Comparison of ENCODE assay signal across 27 mouse cellular contexts in genomic region chr11:77367541-77368270, GRCm38 (mm10).
DNase-seq lines count a peak whose midpoint lies in the region; ATAC-seq and TF ChIP-seq lines count a peak whose summit lies in the region.
"Had no signal": no experiment of that assay in that cellular context is flagged by ENCODE, and none has a peak within 500 bp of the region (broad histone marks: within the 10 kb centered on the region; RNA-seq: fewer than 3 reads in every experiment).

No protein-coding gene starts in this region.

- H3K27me3 ChIP-seq in heart, embryonic 10.5 days (ENCODE audit: insufficient read depth, poor library complexity, severe bottlenecking): no peaks in the 10 kb centered on the region
- no peaks in the 10 kb centered on the region for H3K27me3 ChIP-seq in heart, embryonic 11.5 days (ENCODE audit: control insufficient read depth, insufficient read depth, low read length)
- no peaks in the 10 kb centered on the region for H3K27me3 ChIP-seq in heart, embryonic 14.5 days (ENCODE audit: control insufficient read depth, insufficient read depth, low read length)
- H3K27me3 ChIP-seq: embryonic facial prominence, embryonic 13.5 days; forebrain, embryonic 12.5 days; forebrain, embryonic 15.5 days; hindbrain, embryonic 13.5 days; intestine, embryonic 15.5 days had no signal

- no peak overlapping the region for H3K4me3 ChIP-seq in gastrocnemius, adult 2 months
- H3K4me3 ChIP-seq in heart, embryonic 10.5 days: no peak overlapping the region
- no peak overlapping the region for H3K4me3 ChIP-seq in heart, embryonic 11.5 days (ENCODE audit: low read depth, low read length)
- H3K4me3 ChIP-seq in heart, embryonic 14.5 days (ENCODE audit: control insufficient read depth in 1 of 2, insufficient read depth in 1 of 2, low read depth in 1 of 2, low read length in 2 of 2): no peak overlapping the region
- no peak overlapping the region for H3K4me3 ChIP-seq in brown adipose tissue, adult 24 weeks (ENCODE audit: insufficient read depth, low read depth, low read length)
- H3K4me3 ChIP-seq: embryonic facial prominence, embryonic 10.5 days; embryonic facial prominence, embryonic 13.5 days; erythroblast, embryonic 14.5 days; forebrain, embryonic 12.5 days; forebrain, embryonic 15.5 days; hindbrain, embryonic 10.5 days; hindbrain, embryonic 13.5 days; intestine, embryonic 15.5 days had no signal

- H3K4me2 ChIP-seq in heart, embryonic 11.5 days: no peak overlapping the region
- H3K4me2 ChIP-seq in heart, embryonic 14.5 days (ENCODE audit: low read length): no peak overlapping the region
- H3K4me2 ChIP-seq: embryonic facial prominence, embryonic 13.5 days; forebrain, embryonic 12.5 days; forebrain, embryonic 15.5 days; hindbrain, embryonic 13.5 days; intestine, embryonic 15.5 days had no signal

- H3K27ac ChIP-seq in gastrocnemius, adult 2 months: peak overlapping the region; percentile 95
- peak overlapping the region; percentile 47 for H3K27ac ChIP-seq in heart, embryonic 10.5 days
- no peak overlapping the region for H3K27ac ChIP-seq in heart, embryonic 11.5 days (ENCODE audit: low read depth, low read length)
- H3K27ac ChIP-seq in heart, embryonic 14.5 days (replicated peaks in 1 of 2; ENCODE audit: control insufficient read depth in 1 of 2, insufficient read depth in 1 of 2, low read depth in 2 of 2, low read length in 2 of 2): peak overlapping the region; percentile 32 to 37; a peak in 2 of 4 replicates
- H3K27ac ChIP-seq in brown adipose tissue, adult 24 weeks (replicated peaks; ENCODE audit: low read depth, low read length): peak overlapping the region; percentile 70
- H3K27ac ChIP-seq: embryonic facial prominence, embryonic 10.5 days; embryonic facial prominence, embryonic 13.5 days; forebrain, embryonic 12.5 days; forebrain, embryonic 15.5 days; hindbrain, embryonic 10.5 days; hindbrain, embryonic 13.5 days; intestine, embryonic 15.5 days had no signal

- no peak for TF ChIP-seq CTCF in gastrocnemius, adult 2 months (IDR thresholded peaks at IDR 0.05)

- intact Hi-C loops in gastrocnemius, adult 2 months (cut with DNase I): loop anchor here (5.0 kb wide), 2 partner anchors 50 to 75 kb away; no protein-coding TSS in a partner anchor
- intact Hi-C loops in heart, postnatal 25 days (cut with DNase I): loop anchor here (2.0 kb wide), 1 partner anchor 19 kb away; no protein-coding TSS in a partner anchor

- 0 out of 2 replicates have a peak, but pooled peaks cover under 1% of the 10 kb centered on the region for H3K36me3 ChIP-seq in heart, embryonic 10.5 days
- H3K36me3 ChIP-seq in heart, embryonic 11.5 days (ENCODE audit: control insufficient read depth, insufficient read depth, low read length): no peaks in the 10 kb centered on the region
- no peaks in the 10 kb centered on the region for H3K36me3 ChIP-seq in heart, embryonic 14.5 days (ENCODE audit: control insufficient read depth, insufficient read depth, low read length)
- H3K36me3 ChIP-seq: embryonic facial prominence, embryonic 10.5 days; embryonic facial prominence, embryonic 13.5 days; forebrain, embryonic 12.5 days; forebrain, embryonic 15.5 days; hindbrain, embryonic 10.5 days; hindbrain, embryonic 13.5 days; intestine, embryonic 15.5 days had no signal

- no peaks in the 10 kb centered on the region for H3K9me3 ChIP-seq in heart, embryonic 10.5 days
- H3K9me3 ChIP-seq in heart, embryonic 11.5 days (replicated peaks; ENCODE audit: control insufficient read depth, low read length): no peaks in the 10 kb centered on the region
- H3K9me3 ChIP-seq in heart, embryonic 14.5 days (ENCODE audit: control insufficient read depth, low read length): no peaks in the 10 kb centered on the region
- H3K9me3 ChIP-seq: embryonic facial prominence, embryonic 10.5 days; embryonic facial prominence, embryonic 13.5 days; forebrain, embryonic 12.5 days; forebrain, embryonic 15.5 days; hindbrain, embryonic 10.5 days; hindbrain, embryonic 13.5 days; intestine, embryonic 15.5 days had no signal

- no peak for ATAC-seq in heart, embryonic 11.5 days (replicated peaks; ENCODE audit: insufficient number of reproducible peaks, low FRiP score, low TSS enrichment)
- no peak for ATAC-seq in heart, embryonic 14.5 days (ENCODE audit: insufficient number of reproducible peaks, insufficient read depth, low FRiP score, low read depth)
- ATAC-seq: forebrain, embryonic 15.5 days; hindbrain, embryonic 16.5 days; intestine, embryonic 15.5 days had no signal

- no peak for DNase-seq in gastrocnemius, adult 2 months
- DNase-seq in gastrocnemius, postnatal 10 days: no peak
- no peak for DNase-seq in heart, embryonic 10.5 days (ENCODE audit: low spot score)
- DNase-seq in heart, postnatal 25 days (ENCODE audit: low spot score): no peak
- no peak for DNase-seq in T-cell, adult 2 months (ENCODE audit: low spot score)
- DNase-seq: adrenal gland, postnatal 10 days; adrenal gland, postnatal 36 days; cerebellum, adult 11 months; cerebellum, adult 2 months; cerebellum, adult 9-11 months; cerebellum, postnatal 25 days; embryo, embryonic 11 days; gastrocnemius, postnatal 14 days; kidney, adult 18-20 months; kidney, adult 9 months had no signal

- no peak overlapping the region for H3K9ac ChIP-seq in heart, embryonic 11.5 days (ENCODE audit: low read depth, low read length)
- no peak overlapping the region for H3K9ac ChIP-seq in heart, embryonic 14.5 days (ENCODE audit: low read length)
- H3K9ac ChIP-seq: embryonic facial prominence, embryonic 13.5 days; forebrain, embryonic 12.5 days; forebrain, embryonic 15.5 days; hindbrain, embryonic 13.5 days; intestine, embryonic 15.5 days had no signal

- WGBS in heart, embryonic 10.5 days: 86% methylated on average over 9 of the region's 9 CpGs
- WGBS in heart, embryonic 11.5 days (ENCODE audit: insufficient replicate concordance): 83% methylated on average over 9 of the region's 9 CpGs
- 79% methylated on average over 9 of the region's 9 CpGs for WGBS in heart, embryonic 14.5 days

- H3K4me1 ChIP-seq in heart, embryonic 10.5 days: peaks cover 56% of the 10 kb centered on the region
- H3K4me1 ChIP-seq in heart, embryonic 11.5 days (ENCODE audit: control insufficient read depth, insufficient read depth, low read length): peaks cover 38% of the 10 kb centered on the region
- H3K4me1 ChIP-seq in heart, embryonic 14.5 days (ENCODE audit: control insufficient read depth in 2 of 2, insufficient read depth in 2 of 2, low read length in 2 of 2): peaks cover 15 to 81% of the 10 kb centered on the region in 2 experiments
- H3K4me1 ChIP-seq in brown adipose tissue, adult 24 weeks (ENCODE audit: control insufficient read depth, insufficient read depth, insufficient read length, low read length): peaks cover 27% of the 10 kb centered on the region
- H3K4me1 ChIP-seq: forebrain, embryonic 12.5 days; forebrain, embryonic 15.5 days; hindbrain, embryonic 10.5 days; intestine, embryonic 15.5 days had no signal
